Mouse (Mus musculus): Measurements from ENCODE around the gene Hist2h3b. TPM values are rescaled to one million over a fixed set of nuclear protein-coding genes. Genes with fewer than 3 reads are reported as not detected.
A peak's percentile ranks its signal among the peaks of the same experiment; 100 is the strongest.
"Not testable (repeated sequence)": the region's sequence is repeated elsewhere in the genome, so short reads cannot be mapped to it uniquely, and the experiment has no call there.

Gene Hist2h3b
- 10 to 100 TPM; 19.4 to 22.9 (median 20.8) TPM for total RNA-seq (2022)

- peak; percentile 46 to 62 for DNase-seq (ENCODE audit: low spot score in 2 of 2)
These were observed at the start of gene Hist2h3b for GRCm38 (mm10) chr3:96268051-96268775. Hist2h3b (plus strand) TSS chr3:96268654.

GRCm38 (mm10) chr3:96219191-96219641 lies 49.2 kb upstream of the Hist2h3b start:
- DNase-seq (ENCODE audit: low spot score in 2 of 2) = no peak

- peak; percentile 41 to 64 for DNase-seq (ENCODE audit: low spot score in 2 of 2)
These were observed 48.8 kb upstream of the Hist2h3b start, which contains the start of the genes Bola1 and Hist2h2ab for GRCm38 (mm10) chr3:96219661-96220130. Bola1 (minus strand) TSS chr3:96219709. Hist2h2ab (plus strand) TSS chr3:96219865.

GRCm38 (mm10) chr3:96220131-96220764 lies 48.2 kb upstream of the Hist2h3b start:
- DNase-seq (ENCODE audit: low spot score in 2 of 2) = not testable (repeated sequence)

DNA sequence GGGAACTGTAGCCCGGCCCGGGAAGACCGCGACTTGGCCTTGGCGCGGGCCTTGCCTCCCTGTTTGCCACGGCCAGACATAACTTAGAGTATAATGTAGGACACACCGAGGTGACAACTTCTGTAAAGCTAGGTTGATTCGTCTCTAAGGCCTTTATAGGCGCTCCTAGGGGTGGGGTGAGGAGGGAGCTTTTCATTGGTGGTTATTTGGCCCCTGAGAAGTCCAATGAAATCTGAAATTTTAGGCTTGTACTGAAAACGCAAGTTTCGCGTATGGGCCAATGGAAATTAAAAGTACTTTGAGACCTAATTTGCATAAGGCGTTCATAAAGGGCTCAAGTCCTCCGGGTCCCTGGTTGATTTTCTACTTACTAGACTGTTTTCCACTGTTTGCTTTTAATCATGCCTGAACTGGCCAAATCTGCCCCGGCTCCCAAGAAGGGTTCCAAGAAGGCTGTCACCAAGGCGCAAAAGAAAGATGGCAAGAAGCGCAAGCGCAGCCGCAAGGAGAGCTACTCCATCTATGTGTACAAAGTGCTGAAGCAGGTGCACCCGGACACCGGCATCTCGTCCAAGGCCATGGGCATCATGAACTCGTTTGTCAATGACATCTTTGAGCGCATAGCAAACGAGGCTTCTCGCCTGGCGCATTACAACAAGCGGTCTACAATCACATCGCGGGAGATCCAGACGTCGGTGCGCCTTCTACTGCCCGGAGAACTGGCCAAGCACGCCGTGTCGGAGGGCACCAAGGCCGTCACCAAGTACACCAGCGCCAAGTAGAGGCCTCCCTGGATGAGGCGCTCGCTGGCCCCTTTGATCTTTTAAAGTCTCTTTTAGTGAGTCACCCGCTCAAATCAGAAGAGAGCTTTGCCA lies 47.5 kb upstream of the Hist2h3b start, which contains the start of the genes Hist2h2ac and Hist2h2be:
TSS of gene Hist2h2ac (minus strand) at position 116 of the 875 bp plus-strand sequence.
TSS of gene Hist2h2be (plus strand) at position 355 of the 875 bp plus-strand sequence.
- peak; percentile 72 to 75 for DNase-seq (ENCODE audit: low spot score in 2 of 2)

GRCm38 (mm10) chr3:96221640-96222038 lies 46.8 kb upstream of the Hist2h3b start:
- no peak for DNase-seq (ENCODE audit: low spot score in 2 of 2)

GRCm38 (mm10) chr3:96222774-96223173 lies 45.7 kb upstream of the Hist2h3b start:
- no peak for DNase-seq (ENCODE audit: low spot score in 2 of 2)

- no peak for DNase-seq (ENCODE audit: low spot score in 2 of 2)
These were observed 43.0 kb upstream of the Hist2h3b start for GRCm38 (mm10) chr3:96225421-96225820.

- no peak for DNase-seq (ENCODE audit: low spot score in 2 of 2)
These were observed 41.5 kb upstream of the Hist2h3b start for GRCm38 (mm10) chr3:96226695-96227648.

- no peak for DNase-seq (ENCODE audit: low spot score in 2 of 2)
These were observed 39.6 kb upstream of the Hist2h3b start for GRCm38 (mm10) chr3:96228828-96229227.

DNA sequence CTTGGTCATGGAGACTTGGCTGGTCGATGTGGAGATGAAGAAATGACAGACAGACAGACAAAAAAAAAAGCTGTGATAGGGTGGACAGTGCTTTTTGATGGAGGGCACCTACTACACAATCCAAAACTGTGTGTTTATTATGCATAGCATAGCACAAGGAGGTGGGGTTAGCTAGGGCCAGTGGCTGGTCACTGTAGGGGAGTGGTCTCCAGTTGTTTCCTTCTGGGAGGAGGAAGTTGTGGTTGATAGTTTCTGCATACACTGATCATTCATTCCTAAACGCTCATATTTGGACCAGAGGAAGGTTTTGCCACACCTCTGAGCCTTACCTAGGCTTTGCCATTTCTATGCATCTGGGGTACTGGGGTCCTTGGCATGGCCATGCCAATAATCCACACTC lies 38.0 kb upstream of the Hist2h3b start:
- no peak for DNase-seq (ENCODE audit: low spot score in 2 of 2)

- no peak for DNase-seq (ENCODE audit: low spot score in 2 of 2)
These were observed 37.3 kb upstream of the Hist2h3b start for GRCm38 (mm10) chr3:96230910-96231757.

DNA sequence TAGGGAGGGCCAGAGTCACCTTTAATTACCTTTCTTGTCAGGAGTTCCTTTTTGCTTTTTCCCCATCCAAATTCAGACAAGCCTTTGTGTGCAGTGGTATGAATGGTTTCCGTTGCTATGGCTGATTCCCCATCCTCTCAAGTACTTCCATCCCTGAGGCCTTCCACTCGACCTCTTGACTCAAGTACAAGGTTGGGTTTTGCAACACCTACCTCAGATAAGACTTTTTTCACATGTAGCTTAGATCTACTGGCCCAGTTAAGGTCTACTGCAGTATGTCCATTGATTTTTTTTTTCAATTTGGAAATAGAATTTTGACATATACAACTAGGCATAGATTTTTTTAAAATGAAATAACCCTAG lies 36.7 kb upstream of the Hist2h3b start:
- DNase-seq (ENCODE audit: low spot score in 2 of 2) = no peak

DNA sequence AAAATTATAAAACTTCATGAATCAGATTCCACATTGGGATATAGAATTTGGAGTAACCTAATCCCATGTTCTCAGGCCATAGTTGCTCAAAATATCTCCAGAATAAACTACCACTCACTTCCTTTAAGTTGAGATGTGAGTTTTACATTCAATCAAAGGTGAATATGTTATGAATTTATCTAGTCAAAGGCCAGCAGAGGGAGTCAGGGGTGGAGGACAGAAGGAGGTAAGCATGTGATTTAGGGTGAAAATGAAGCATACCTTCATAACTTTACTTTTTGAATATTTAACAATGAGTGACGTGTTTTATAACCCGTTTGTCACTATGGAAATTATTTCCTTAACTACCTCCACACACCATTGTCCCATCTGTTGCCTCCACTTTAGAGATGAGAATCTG lies 33.5 kb upstream of the Hist2h3b start:
- no peak for DNase-seq (ENCODE audit: low spot score in 2 of 2)

GRCm38 (mm10) chr3:96235836-96236235 lies 32.6 kb upstream of the Hist2h3b start:
- no peak for DNase-seq (ENCODE audit: low spot score in 2 of 2)

GRCm38 (mm10) chr3:96236834-96237334 lies 31.6 kb upstream of the Hist2h3b start:
- no peak for DNase-seq (ENCODE audit: low spot score in 2 of 2)

GRCm38 (mm10) chr3:96237335-96237903 lies 31.0 kb upstream of the Hist2h3b start:
- no peak for DNase-seq (ENCODE audit: low spot score in 2 of 2)

DNA sequence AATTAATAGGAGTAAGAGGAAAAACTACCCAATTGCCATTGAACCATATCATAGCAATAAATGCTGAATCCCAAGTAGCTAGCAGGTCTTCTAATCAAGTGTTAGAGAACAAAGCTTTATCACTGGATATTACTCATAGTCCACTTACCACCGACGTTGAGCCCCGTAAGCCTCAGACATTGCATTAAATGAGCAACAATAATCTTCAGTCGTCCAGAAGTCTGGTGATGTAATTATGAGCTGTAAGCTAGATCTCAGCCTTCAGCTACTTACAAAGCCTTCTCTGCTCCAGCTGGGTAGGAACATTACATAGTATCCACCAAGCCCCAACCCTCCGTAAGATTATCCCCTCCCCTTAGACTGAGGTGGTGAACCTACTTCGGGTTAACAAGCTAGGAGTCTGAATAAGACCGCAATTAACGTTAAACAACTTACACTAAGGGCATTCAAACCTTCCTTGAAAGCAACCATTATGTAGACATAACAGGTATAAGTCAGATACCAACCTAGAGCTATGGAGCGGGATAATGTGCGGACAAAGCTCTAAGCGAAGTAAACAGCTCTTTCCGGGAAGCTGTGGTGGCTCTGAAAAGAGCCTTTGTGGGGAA lies 30.4 kb upstream of the Hist2h3b start:
- no peak for DNase-seq (ENCODE audit: low spot score in 2 of 2)

Data from gastrocnemius, adult 8-10 months (tissue).